Mouse (Mus musculus): ENCODE results near the gene Tmod1. TPM values are rescaled to one million over a fixed set of nuclear protein-coding genes. Genes with fewer than 3 reads are reported as not detected.

Gene Tmod1
- 195 and 203 TPM in 2 replicates for polyA plus RNA-seq (2016; fragmentation: Nextera tagmentation; extraction: Ambion mirVana)

- Histone ChIP-seq H3K4me2 (peak within 1 kb of the TSS; percentile 80), H3K36me3 (no peaks in the 10 kb centered on the region), H3K4me3 (peak within 1 kb of the TSS; percentile 90), H3K9me3 (replicated peaks) (no peaks in the 10 kb centered on the region), H3K4me1 (replicated peaks) (peaks cover 43% of the 10 kb centered on the region), H3K27ac (ENCODE audit: poor library complexity, severe bottlenecking) (peak within 1 kb of the TSS; percentile 100), H3K9ac (peak within 1 kb of the TSS; percentile 95), H3K27me3 (replicated peaks) (0 out of 2 replicates have a peak, but pooled peaks cover 6% of the 10 kb centered on the region)
- peak; percentile 81 for ATAC-seq (ENCODE audit: insufficient number of reproducible peaks, low FRiP score)
- WGBS = under 1% methylated on average over 56 of the region's 72 CpGs
These were observed at the start of gene Tmod1 for GRCm38 (mm10) chr4:46038892-46039751. Gene Tmod1 (plus strand): TSS chr4:46038935.

DNA sequence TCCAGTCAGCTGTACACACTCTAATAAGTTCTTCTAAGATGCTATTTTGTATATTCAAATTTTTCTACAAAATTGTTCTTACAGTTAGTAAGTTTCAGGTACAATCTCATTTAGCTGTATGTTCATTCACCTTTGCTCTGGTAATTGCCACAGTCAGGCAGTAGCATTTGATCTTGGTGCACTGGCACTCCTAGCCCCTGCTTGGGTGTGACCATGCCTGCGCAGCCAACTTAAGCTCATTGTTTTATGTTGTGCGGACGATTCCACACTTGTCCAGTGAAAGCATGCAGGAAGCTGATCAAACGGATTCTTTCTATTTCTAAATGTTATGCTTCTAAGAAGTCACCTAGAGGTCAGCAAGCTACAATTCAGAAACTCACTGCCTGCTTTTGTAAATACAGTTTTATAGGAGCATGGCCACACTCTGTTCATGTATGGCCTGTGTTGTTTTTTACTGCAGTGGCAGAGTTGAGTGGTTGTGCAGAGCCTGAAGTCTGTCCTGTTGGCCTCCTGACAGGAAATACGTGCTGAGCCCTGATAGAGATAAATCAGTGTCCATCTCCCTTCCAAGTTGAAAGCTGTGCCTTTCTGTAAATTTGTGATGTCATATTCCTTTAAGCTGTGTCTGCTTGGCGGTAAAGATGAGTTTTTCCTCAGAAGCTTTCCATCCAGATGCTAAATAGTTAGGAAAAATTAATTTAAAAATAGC lies 48.2 kb upstream of the Tmod1 start:
- 44% methylated on average over 6 of the region's 6 CpGs for WGBS
- H3K9me3 ChIP-seq (replicated peaks) = no peaks in the 10 kb centered on the region
- no peak overlapping the region for H3K4me3 ChIP-seq
- peaks cover 27% of the 10 kb centered on the region for H3K36me3 ChIP-seq
- no peaks in the 10 kb centered on the region for H3K27me3 ChIP-seq (replicated peaks)
- no peak; the same call in 1 of the 2 replicates for ATAC-seq (ENCODE audit: insufficient number of reproducible peaks, low FRiP score)
- H3K9ac ChIP-seq = no peak overlapping the region
- H3K4me2 ChIP-seq = no peak overlapping the region
- H3K27ac ChIP-seq (ENCODE audit: poor library complexity, severe bottlenecking) = no peak overlapping the region
- H3K4me1 ChIP-seq (replicated peaks) = peaks cover 15% of the 10 kb centered on the region

DNA sequence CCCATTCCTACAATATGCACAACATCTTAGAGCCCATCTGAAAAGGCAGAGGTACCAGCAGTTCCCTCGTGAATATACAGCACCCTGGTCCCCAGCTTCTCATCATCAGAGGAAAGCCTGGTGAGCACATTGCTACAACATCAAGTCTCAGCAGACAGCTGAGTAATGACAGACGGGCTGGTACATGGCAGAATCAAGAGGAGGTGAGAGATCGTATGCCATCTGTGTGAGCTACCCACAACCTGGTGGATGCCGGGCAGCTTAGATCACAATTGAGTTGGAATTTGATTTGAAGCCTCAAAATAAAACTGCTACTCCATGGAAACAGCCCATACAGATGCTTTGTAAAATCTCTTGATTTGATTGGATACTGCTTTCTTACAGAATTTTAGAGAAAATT lies 40.2 kb upstream of the Tmod1 start:
- WGBS = 77% methylated on average over 4 of the region's 4 CpGs
- Histone ChIP-seq H3K36me3 (peaks cover 20% of the 10 kb centered on the region), H3K9me3 (replicated peaks) (no peaks in the 10 kb centered on the region), H3K27me3 (replicated peaks) (no peaks in the 10 kb centered on the region), H3K9ac (no peak overlapping the region), H3K4me3 (no peak overlapping the region), H3K4me2 (no peak overlapping the region), H3K27ac (ENCODE audit: poor library complexity, severe bottlenecking) (no peak overlapping the region), H3K4me1 (replicated peaks) (no peaks in the 10 kb centered on the region)
- no peak for ATAC-seq (ENCODE audit: insufficient number of reproducible peaks, low FRiP score)

DNA sequence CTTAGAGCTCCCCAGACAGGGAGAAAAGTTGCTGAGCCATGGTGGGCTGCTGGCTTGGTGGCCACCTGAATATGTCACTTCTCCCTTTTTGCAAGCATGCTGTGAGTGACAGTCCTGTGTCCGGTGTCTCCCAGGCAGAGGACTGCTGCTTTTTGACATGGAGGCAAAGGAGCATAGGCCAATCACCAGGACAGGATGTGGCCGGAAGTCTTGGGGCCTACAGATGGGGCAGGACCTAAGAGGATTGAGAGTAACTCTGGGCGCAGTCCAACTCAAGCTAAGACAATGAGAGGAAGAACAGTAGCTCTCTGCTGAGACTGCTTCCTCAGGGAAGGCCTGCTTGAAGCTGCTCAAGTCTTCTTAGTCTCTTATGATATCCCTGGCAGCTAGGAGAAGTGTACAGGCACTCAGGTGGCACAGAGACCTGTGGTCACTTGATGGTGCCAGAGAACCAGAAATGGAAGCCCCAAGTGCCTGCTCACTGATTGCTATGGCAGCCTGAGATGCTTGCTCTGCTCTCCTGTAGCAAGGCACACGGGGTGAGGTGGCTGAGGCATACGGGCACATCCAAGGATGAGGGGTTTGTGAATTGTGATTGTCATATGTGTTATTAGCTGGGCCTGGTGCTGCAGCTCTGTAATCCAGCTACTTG lies 30.5 kb upstream of the Tmod1 start:
- H3K4me1 ChIP-seq (replicated peaks) = peaks cover 5% of the 10 kb centered on the region; the same call in 1 of the 2 replicates
- no peak for ATAC-seq (ENCODE audit: insufficient number of reproducible peaks, low FRiP score)
- peak overlapping the region; percentile 39; the same call in 1 of the 2 replicates for H3K27ac ChIP-seq (ENCODE audit: poor library complexity, severe bottlenecking)
- no peaks in the 10 kb centered on the region for H3K27me3 ChIP-seq (replicated peaks)
- no peak overlapping the region for H3K9ac ChIP-seq
- H3K9me3 ChIP-seq (replicated peaks) = no peaks in the 10 kb centered on the region
- H3K36me3 ChIP-seq = peaks cover 44% of the 10 kb centered on the region
- no peak overlapping the region for H3K4me3 ChIP-seq
- WGBS = 76% methylated on average over 5 of the region's 5 CpGs
- H3K4me2 ChIP-seq = no peak overlapping the region

DNA sequence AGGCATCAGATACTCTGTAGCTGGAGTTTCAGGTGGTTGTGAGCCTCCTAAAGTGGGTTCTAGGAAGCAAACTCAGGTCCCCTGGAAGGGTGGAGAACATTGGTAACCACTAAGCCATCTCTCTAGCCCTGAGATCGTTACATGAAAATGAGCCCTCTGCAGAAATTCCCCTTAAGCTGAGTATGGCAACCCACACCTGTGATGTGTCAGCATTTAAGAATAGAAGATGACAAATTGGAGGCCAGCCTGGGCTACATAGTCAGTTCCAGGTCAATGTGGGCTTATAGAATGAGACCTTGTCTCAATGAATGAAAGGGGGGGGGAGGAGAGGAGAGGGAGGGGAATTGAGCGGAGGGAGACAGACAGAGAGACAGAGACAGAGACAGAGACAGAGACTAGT lies 27.0 kb upstream of the Tmod1 start:
- no peak overlapping the region for H3K27ac ChIP-seq (ENCODE audit: poor library complexity, severe bottlenecking)
- no peak overlapping the region for H3K9ac ChIP-seq
- no peaks in the 10 kb centered on the region for H3K27me3 ChIP-seq (replicated peaks)
- H3K4me1 ChIP-seq (replicated peaks) = peaks cover 5% of the 10 kb centered on the region; the same call in 1 of the 2 replicates
- peaks cover 41% of the 10 kb centered on the region for H3K36me3 ChIP-seq
- 84% methylated on average over 2 of the region's 2 CpGs for WGBS
- no peak for ATAC-seq (ENCODE audit: insufficient number of reproducible peaks, low FRiP score)
- H3K4me2 ChIP-seq = no peak overlapping the region
- H3K4me3 ChIP-seq = no peak overlapping the region
- no peaks in the 10 kb centered on the region for H3K9me3 ChIP-seq (replicated peaks)

GRCm38 (mm10) chr4:46015605-46016004 lies 23.1 kb upstream of the Tmod1 start:
- H3K9me3 ChIP-seq (replicated peaks) = no peaks in the 10 kb centered on the region
- H3K27ac ChIP-seq (ENCODE audit: poor library complexity, severe bottlenecking) = no peak overlapping the region
- H3K4me2 ChIP-seq = no peak overlapping the region
- whole genome bisulfite sequencing = 81% methylated on average over 1 of the region's 1 CpGs
- H3K36me3 ChIP-seq = peaks cover 30% of the 10 kb centered on the region; the same call in 1 of the 2 replicates
- H3K9ac ChIP-seq = no peak overlapping the region
- H3K4me3 ChIP-seq = no peak overlapping the region
- no peaks in the 10 kb centered on the region for H3K27me3 ChIP-seq (replicated peaks)
- ATAC-seq (ENCODE audit: insufficient number of reproducible peaks, low FRiP score) = no peak
- 0 out of 2 replicates have a peak, but pooled peaks cover 2% of the 10 kb centered on the region for H3K4me1 ChIP-seq (replicated peaks)

GRCm38 (mm10) chr4:46023021-46023481 lies 15.7 kb upstream of the Tmod1 start:
- peak; percentile 79 for ATAC-seq (ENCODE audit: insufficient number of reproducible peaks, low FRiP score)
- Histone ChIP-seq H3K27me3 (replicated peaks) (no peaks in the 10 kb centered on the region), H3K4me3 (no peak overlapping the region), H3K4me1 (replicated peaks) (peaks cover 21% of the 10 kb centered on the region), H3K9ac (no peak overlapping the region), H3K4me2 (no peak overlapping the region; the same call in 1 of the 2 replicates), H3K27ac (ENCODE audit: poor library complexity, severe bottlenecking) (no peak overlapping the region), H3K36me3 (peaks cover 8% of the 10 kb centered on the region; the same call in 1 of the 2 replicates), H3K9me3 (replicated peaks) (no peaks in the 10 kb centered on the region)
- 11% methylated on average over 3 of the region's 3 CpGs for WGBS

DNA sequence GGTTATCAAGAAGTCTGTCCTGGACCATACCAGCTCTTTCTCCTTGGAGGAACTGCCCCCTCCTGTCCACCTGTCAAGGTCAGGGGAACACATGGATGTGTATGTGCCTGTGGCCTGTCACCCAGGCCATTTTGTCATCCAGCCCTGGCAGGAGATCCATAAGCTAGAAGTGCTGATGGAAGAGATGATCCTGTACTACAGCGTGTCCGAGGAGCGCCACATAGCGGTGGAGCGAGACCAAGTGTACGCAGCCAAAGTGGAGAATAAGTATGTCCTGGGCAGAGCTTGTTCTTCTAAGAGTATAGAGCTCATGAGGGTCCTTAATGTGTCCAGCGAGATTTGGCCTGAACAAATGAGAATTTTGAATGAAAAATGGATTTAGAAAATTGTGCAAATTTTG lies 12.8 kb upstream of the Tmod1 start:
- H3K36me3 ChIP-seq = no peaks in the 10 kb centered on the region; the same call in 1 of the 2 replicates
- H3K4me2 ChIP-seq = no peak overlapping the region
- no peak overlapping the region for H3K27ac ChIP-seq (ENCODE audit: poor library complexity, severe bottlenecking)
- WGBS = 34% methylated on average over 7 of the region's 7 CpGs
- H3K9ac ChIP-seq = no peak overlapping the region
- peak; percentile 66; the same call in 1 of the 2 replicates for ATAC-seq (ENCODE audit: insufficient number of reproducible peaks, low FRiP score)
- no peak overlapping the region for H3K4me3 ChIP-seq
- H3K9me3 ChIP-seq (replicated peaks) = no peaks in the 10 kb centered on the region
- no peaks in the 10 kb centered on the region for H3K27me3 ChIP-seq (replicated peaks)
- H3K4me1 ChIP-seq (replicated peaks) = peaks cover 22% of the 10 kb centered on the region

DNA sequence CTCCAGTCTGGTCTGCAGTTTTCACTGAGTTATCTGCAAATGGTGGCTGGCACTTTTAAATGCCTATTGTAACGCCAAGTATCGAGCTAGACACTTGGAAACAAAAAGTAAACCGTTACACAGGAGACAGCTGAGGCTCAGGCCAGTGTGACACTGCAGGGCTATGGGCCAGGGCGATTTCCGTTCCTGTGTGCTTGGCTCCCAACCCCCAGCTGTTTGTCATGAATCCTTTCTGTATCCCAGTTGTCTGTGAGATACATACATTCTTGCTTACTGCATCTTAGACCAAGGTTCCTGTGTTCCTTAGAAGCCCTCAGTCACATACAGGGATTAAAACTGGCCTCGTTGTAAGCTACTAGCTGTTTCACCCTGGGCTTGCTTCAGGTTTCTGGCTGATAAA lies 10.5 kb upstream of the Tmod1 start:
- Histone ChIP-seq H3K9me3 (replicated peaks) (no peaks in the 10 kb centered on the region), H3K36me3 (no peaks in the 10 kb centered on the region; the same call in 1 of the 2 replicates), H3K4me1 (replicated peaks) (peaks cover 32% of the 10 kb centered on the region), H3K9ac (no peak overlapping the region), H3K27me3 (replicated peaks) (no peaks in the 10 kb centered on the region), H3K4me2 (no peak overlapping the region), H3K4me3 (no peak overlapping the region), H3K27ac (ENCODE audit: poor library complexity, severe bottlenecking) (0 out of 2 replicates have a peak overlapping the region, but pooled peaks have one; percentile 16)
- 67% methylated on average over 6 of the region's 6 CpGs for WGBS
- ATAC-seq (ENCODE audit: insufficient number of reproducible peaks, low FRiP score) = no peak

- no peak overlapping the region for H3K4me3 ChIP-seq
- WGBS = 87% methylated on average over 4 of the region's 4 CpGs
- ATAC-seq (ENCODE audit: insufficient number of reproducible peaks, low FRiP score) = no peak
- peaks cover 34% of the 10 kb centered on the region for H3K4me1 ChIP-seq (replicated peaks)
- no peaks in the 10 kb centered on the region for H3K27me3 ChIP-seq (replicated peaks)
- H3K4me2 ChIP-seq = no peak overlapping the region
- H3K27ac ChIP-seq (ENCODE audit: poor library complexity, severe bottlenecking) = no peak overlapping the region
- no peaks in the 10 kb centered on the region; the same call in 1 of the 2 replicates for H3K36me3 ChIP-seq
- no peaks in the 10 kb centered on the region for H3K9me3 ChIP-seq (replicated peaks)
- no peak overlapping the region for H3K9ac ChIP-seq
These were observed 10.0 kb upstream of the Tmod1 start for GRCm38 (mm10) chr4:46028781-46029180.
